Mouse (Mus musculus) brain, adult 10 weeks (tissue): ENCODE data around the gene Gm5916. TPM values are rescaled to one million over a fixed set of nuclear protein-coding genes. Genes with fewer than 3 reads are reported as not detected.

Experiments used
- polyA plus RNA-seq: library from polyadenylated mRNA; stranded (reverse); fragments of 350-450 nt; fragmentation: Illumina TruSeq; extraction: RNeasy Lipid Tissue Mini Kit (QIAGEN cat#74804); gene quantifications from one replicate; pipeline ENCODE4 v1.2.3, GENCODE M21; 2015; ENCODE audit warnings: low read depth, low replicate concordance

The Gm5916 gene
- polyA plus RNA-seq: not detected

DNA sequence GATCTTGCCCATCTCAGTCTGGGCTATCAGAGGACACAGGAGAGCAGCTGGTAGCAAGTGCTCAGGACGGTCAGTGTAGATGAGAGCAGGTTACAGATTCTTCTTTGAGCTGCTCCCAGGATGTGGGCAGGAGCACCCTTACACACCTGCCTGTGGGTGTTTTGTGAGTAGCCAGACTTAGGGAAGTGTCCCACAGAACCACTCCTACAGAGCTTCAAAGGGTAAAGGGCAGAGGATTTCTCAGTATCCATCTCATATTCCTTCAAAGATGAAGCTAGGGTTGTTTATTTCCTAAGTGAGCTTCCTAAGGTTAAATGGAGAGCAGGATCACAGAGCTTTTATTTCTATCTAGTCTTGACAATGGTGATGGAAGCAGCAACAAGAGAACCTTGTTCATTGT is at the start of gene Gm5916:
Gene Gm5916, minus strand, starts transcription at position 101 of the 400 bp plus-strand sequence.

Other genes starting within 250 kb of the Gm5916 start
- gene 9230113P08Rik, start 220.4 kb downstream of the Gm5916 start, polyA plus RNA-seq: not detected